Mouse (Mus musculus): ENCODE data around the gene Rnf157. TPM values are rescaled to one million over a fixed set of nuclear protein-coding genes. Genes with fewer than 3 reads are reported as not detected.

Gene Rnf157
- polyA plus RNA-seq, 1 experiment, result 199 TPM

- no peak overlapping the region for H3K27ac ChIP-seq (ENCODE audit: insufficient read depth, low read depth, low read length)
- 88% methylated on average over 6 of the region's 6 CpGs for WGBS
- no peak for TF ChIP-seq POLR2A (IDR thresholded peaks at IDR 0.05; ENCODE audit: insufficient read depth, low read depth, low read length)
- H3K4me1 ChIP-seq (ENCODE audit: control insufficient read depth, insufficient read depth, low read length), result peaks cover 10% of the 10 kb centered on the region
- no peak overlapping the region for H3K4me3 ChIP-seq (ENCODE audit: insufficient read depth, low read depth, low read length)
These were observed 30.5 kb upstream of the Rnf157 start for GRCm38 (mm10) chr11:116443311-116443710.

- 78% methylated on average over 6 of the region's 6 CpGs for WGBS
- Histone ChIP-seq H3K4me1 (ENCODE audit: control insufficient read depth, insufficient read depth, low read length) (peaks cover 6% of the 10 kb centered on the region; the same call in 1 of the 2 replicates), H3K27ac (ENCODE audit: insufficient read depth, low read depth, low read length) (no peak overlapping the region), H3K4me3 (ENCODE audit: insufficient read depth, low read depth, low read length) (no peak overlapping the region)
- TF ChIP-seq POLR2A (IDR thresholded peaks at IDR 0.05; ENCODE audit: insufficient read depth, low read depth, low read length) (no peak), CTCF (IDR thresholded peaks at IDR 0.05; ENCODE audit: insufficient read depth, low read depth, low read length) (no peak)
These were observed 30.0 kb upstream of the Rnf157 start for GRCm38 (mm10) chr11:116442867-116443177.

DNA sequence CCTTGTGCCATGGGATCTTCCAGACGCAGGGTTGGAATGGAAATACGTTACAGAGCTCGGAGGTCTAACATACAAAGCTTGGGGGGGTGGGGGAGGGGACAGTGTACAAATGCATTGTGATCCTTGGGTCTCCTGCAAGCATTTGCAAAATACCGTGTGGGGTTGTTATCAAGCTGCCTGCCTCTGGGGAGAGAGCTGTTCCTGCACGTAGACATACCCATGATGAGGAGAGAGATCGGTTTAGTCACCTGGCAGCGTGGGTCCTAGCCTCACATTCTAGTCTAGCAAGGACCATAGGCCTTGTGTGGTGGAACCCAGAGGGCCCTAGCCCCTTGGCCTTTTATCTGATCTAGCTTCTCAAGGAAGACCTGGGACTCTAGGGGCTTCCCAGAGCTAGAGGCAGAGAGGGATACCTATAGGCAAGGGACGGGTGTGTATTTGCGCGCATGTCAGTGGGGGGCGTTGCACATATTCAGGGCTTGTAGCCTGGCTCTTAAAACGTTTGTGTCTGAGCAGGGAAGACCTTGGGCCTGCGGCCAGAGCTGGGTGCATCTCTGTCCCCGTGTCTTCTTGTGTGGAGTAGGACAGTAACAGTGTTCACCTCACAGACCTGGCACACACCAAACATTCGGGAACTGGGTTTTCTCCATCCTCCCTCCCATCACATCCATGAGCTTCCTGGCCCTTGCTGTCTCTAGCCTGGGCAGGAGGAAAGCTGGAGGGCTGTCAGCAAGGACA is 29.5 kb upstream of the Rnf157 start:
- H3K4me3 ChIP-seq (ENCODE audit: insufficient read depth, low read depth, low read length), result no peak overlapping the region
- 76% methylated on average over 15 of the region's 15 CpGs for WGBS
- H3K27ac ChIP-seq (ENCODE audit: insufficient read depth, low read depth, low read length), result no peak overlapping the region
- TF ChIP-seq POLR2A (IDR thresholded peaks at IDR 0.05; ENCODE audit: insufficient read depth, low read depth, low read length), result no peak
- TF ChIP-seq CTCF (IDR thresholded peaks at IDR 0.05; ENCODE audit: insufficient read depth, low read depth, low read length), result no peak
- peaks cover 10% of the 10 kb centered on the region for H3K4me1 ChIP-seq (ENCODE audit: control insufficient read depth, insufficient read depth, low read length)

GRCm38 (mm10) chr11:116440408-116441068 is 27.7 kb upstream of the Rnf157 start:
- WGBS, result 71% methylated on average over 7 of the region's 7 CpGs

GRCm38 (mm10) chr11:116439269-116440240 is 26.7 kb upstream of the Rnf157 start:
- Histone ChIP-seq H3K4me1 (ENCODE audit: control insufficient read depth, insufficient read depth, low read length) (peaks cover 25% of the 10 kb centered on the region), H3K4me3 (ENCODE audit: insufficient read depth, low read depth, low read length) (no peak overlapping the region), H3K27ac (ENCODE audit: insufficient read depth, low read depth, low read length) (no peak overlapping the region)
- TF ChIP-seq POLR2A (IDR thresholded peaks at IDR 0.05; ENCODE audit: insufficient read depth, low read depth, low read length), result no peak
- TF ChIP-seq CTCF (IDR thresholded peaks at IDR 0.05; ENCODE audit: insufficient read depth, low read depth, low read length), result no peak
- WGBS, result 86% methylated on average over 19 of the region's 19 CpGs

More at GRCm38 (mm10) chr11:116440408-116441068, 27.7 kb upstream of the Rnf157 start:
- Histone ChIP-seq H3K27ac (ENCODE audit: insufficient read depth, low read depth, low read length) (no peak overlapping the region), H3K4me1 (ENCODE audit: control insufficient read depth, insufficient read depth, low read length) (peaks cover 22% of the 10 kb centered on the region), H3K4me3 (ENCODE audit: insufficient read depth, low read depth, low read length) (no peak overlapping the region)
- TF ChIP-seq CTCF (IDR thresholded peaks at IDR 0.05; ENCODE audit: insufficient read depth, low read depth, low read length), result no peak

GRCm38 (mm10) chr11:116437541-116437940 is 24.7 kb upstream of the Rnf157 start:
- Histone ChIP-seq H3K27ac (ENCODE audit: insufficient read depth, low read depth, low read length) (no peak overlapping the region), H3K4me3 (ENCODE audit: insufficient read depth, low read depth, low read length) (no peak overlapping the region), H3K4me1 (ENCODE audit: control insufficient read depth, insufficient read depth, low read length) (peaks cover 25% of the 10 kb centered on the region)
- 65% methylated on average over 11 of the region's 11 CpGs for WGBS
- TF ChIP-seq POLR2A (IDR thresholded peaks at IDR 0.05; ENCODE audit: insufficient read depth, low read depth, low read length) (no peak), CTCF (IDR thresholded peaks at IDR 0.05; ENCODE audit: insufficient read depth, low read depth, low read length) (no peak)

GRCm38 (mm10) chr11:116436725-116437331 is 24.0 kb upstream of the Rnf157 start:
- TF ChIP-seq POLR2A (IDR thresholded peaks at IDR 0.05; ENCODE audit: insufficient read depth, low read depth, low read length), result no peak; the same call in 1 of the 2 replicates
- H3K4me1 ChIP-seq (ENCODE audit: control insufficient read depth, insufficient read depth, low read length), result peaks cover 26% of the 10 kb centered on the region
- WGBS, result 30% methylated on average over 4 of the region's 4 CpGs
- H3K4me3 ChIP-seq (ENCODE audit: insufficient read depth, low read depth, low read length), result no peak overlapping the region
- no peak overlapping the region for H3K27ac ChIP-seq (ENCODE audit: insufficient read depth, low read depth, low read length)

- no peak overlapping the region for H3K27ac ChIP-seq (ENCODE audit: insufficient read depth, low read depth, low read length)
- 0 out of 2 replicates have a peak overlapping the region, but pooled peaks have one; percentile 5 for H3K4me3 ChIP-seq (ENCODE audit: insufficient read depth, low read depth, low read length)
- TF ChIP-seq POLR2A (IDR thresholded peaks at IDR 0.05; ENCODE audit: insufficient read depth, low read depth, low read length) (no peak), CTCF (IDR thresholded peaks at IDR 0.05; ENCODE audit: insufficient read depth, low read depth, low read length) (no peak)
- H3K4me1 ChIP-seq (ENCODE audit: control insufficient read depth, insufficient read depth, low read length), result peaks cover 31% of the 10 kb centered on the region
- 49% methylated on average over 5 of the region's 5 CpGs for WGBS
These were observed 23.3 kb upstream of the Rnf157 start for GRCm38 (mm10) chr11:116435992-116436724.

Data from olfactory bulb, adult 2 months (tissue).